Mouse (Mus musculus) telencephalon, adult 2 months (tissue): ENCODE results near the gene Zfp420.
"Not testable (repeated sequence)": the region's sequence is repeated elsewhere in the genome, so short reads cannot be mapped to it uniquely, and the experiment has no call there.

ENCODE experiments used
- DNase-seq: peaks from one replicate; pipeline ENCODE4 v3.0.0-alpha.2; 2011; ENCODE audit warnings: low read depth, low spot score

The Zfp420 gene

DNA sequence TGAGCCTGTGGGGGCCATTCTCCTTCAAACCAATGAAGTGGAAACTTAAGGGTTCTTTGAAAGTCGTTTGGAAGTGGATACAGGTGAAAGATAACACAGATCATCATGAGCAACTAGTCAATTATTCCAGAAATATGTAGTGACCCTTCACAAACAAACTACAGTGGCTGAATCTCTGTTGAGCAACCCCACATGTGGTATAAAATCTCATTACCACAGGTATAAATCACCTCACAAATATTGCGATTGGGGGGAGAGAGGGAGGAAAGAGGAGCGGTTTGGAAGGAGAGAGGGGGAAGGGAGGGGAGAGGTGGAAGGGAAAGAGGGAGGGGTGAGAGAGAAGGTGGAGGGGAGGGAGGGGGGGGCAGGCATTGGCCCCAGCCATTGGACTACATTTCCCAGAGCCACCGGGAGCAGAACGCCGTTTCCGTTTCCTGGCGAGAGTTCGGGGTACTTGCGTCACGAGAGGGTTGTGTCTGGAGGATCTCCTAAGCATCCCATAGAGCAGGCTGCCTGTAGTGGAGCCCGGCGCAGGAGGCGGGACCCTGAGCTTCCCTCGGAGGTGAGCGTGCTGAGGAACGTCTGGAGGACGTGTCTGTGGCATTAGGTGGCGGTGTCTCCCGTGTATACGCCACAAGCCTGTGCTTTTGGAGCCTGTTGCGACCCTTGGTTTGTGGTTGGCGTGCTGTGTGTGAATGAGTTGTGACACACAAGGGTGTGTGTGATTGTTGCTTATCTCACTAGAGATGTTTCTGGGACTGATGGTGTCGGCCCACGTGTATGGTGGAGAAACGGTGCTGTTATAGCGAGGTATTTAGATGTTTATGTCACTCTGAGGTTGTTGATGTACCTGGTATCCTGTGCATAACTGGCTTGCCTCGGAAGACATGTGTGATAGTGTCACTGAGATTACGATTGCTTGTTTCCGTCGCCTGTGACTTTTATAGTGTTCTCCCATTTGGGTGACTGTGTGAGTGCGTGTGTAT, at the start of gene Zfp420:
Gene Zfp420 (plus strand): TSS at position 448 of the 986 bp plus-strand sequence.
- peak; percentile 95 for DNase-seq

DNA sequence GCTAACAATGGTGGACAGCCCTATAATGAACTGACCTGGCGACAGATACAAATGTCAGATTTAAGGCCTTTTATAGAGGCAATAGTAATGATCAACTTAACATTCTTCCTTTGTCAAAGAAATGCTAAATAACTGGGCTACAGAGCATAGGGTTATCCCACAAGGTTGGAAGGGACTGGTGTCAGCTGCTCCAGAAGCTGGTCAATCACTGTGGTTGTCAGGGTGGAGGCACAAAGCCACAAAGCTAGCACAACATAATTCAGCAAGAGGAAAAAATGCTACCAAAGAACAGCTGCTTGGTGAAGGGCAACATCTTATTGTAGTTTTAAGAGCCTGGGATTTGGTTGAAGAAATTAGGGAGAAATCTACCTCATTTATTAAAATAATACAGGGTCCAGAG, 47.5 kb upstream of the Zfp420 start:
- no peak for DNase-seq

DNA sequence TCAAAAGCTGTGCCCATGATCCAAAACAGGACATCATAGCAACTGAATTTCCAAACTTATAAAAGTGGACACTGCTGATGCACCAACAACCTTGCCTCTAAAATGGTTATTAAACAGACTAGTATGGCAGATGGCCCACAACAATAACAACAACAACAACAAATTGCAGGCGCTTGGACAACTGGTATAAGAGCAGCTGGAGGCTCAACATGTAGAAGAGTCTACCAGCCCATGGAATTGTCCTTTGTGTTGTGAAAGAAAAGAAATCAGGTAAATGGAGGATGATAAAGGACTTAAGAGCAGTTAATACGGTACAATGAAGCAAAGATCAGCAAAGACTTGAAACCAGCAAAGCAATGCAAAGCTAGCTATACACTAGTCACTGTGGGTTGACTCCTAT, 45.4 kb upstream of the Zfp420 start:
- no peak for DNase-seq

DNA sequence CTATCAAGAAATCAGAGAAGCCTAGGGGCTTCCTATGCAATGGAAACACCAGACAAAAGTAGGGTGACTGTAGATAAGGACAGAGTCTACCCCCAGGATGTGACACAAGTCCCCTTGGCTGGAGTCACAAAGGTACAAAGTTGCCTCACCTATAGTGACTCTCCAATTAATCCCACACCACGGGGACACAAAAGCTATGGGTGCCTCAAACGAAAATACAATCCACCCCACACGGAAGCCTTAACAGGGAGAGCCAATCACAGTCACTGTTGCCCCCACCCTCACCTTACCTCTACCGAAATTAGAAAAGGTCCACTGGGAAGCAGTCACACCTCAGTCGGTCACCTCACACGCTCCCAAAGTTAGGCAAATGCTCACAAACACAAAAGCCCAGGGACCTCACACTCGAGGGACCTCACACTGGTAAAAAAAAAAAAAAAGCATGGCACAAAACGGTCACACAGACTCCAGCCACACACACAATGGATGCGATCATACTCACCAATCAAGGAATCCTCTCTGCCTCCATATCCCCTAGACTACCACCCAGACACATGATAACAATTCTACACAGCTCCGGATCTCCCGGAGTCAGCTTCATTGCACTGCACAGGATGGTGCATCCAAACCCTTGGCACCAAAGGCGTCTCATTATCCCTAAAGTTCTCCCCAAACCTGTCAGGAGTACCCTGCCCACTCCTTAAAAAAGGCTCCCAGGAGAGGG, 44.6 kb upstream of the Zfp420 start:
- DNase-seq: peak; percentile 6

DNA sequence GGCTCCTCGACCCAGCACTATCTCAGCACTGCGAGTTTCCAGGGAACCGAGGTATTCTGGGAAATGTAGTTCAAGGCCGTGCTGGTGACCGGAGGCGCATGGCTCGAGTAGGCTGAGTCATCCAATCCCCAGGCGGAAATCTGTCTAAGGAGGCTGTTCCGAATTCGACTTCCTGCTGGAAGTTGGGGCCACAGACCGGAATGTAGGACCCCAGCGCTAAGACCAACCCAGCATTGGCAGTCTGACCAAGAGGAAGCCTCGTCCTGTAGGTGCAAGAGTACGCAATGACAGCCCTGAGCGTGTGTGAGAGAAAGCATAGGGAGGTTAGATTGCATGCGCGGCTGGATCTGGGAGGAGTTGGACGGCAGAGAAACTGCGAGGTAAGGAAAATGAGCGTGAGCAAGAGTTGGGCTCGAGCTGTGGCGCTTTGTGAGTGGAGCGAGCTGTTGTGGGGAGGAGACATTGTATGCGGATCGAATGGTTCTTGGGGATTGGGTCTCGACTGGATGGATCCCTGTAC, 43.8 kb upstream of the Zfp420 start, which contains the start of gene Zfp790:
Gene Zfp790 (plus strand): TSS at position 205 of the 520 bp plus-strand sequence.
- DNase-seq: peak; percentile 97

DNA sequence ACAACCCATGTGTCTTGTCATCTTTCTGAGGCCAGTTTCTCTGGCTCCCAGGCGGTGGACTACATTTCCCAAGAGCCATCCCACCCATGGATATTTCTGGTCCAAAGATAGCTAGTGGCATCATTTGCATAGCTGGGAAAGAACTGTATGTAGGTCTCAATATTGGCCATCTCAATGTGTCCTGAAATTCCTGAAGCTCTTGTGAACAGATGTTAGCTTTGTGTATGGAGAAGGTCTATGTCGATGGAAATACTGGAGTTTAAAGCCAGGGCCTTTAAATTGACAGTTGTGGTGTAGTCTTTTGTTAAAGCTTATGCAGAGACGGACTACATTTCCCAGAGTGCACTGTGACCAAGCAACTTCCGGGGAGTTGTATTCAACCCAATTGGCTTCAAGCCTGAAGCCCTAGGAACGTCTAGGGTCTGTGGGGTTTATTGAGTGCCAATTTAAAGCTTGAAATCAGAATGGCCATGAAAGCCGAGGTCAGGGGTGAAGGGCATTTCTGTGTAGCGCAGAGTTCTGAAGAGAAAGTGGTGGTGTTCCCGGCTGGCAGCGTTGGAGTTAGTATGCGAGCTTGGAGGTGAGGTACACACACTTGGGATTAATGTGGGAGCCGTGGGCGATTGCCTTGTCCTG, 41.0 kb upstream of the Zfp420 start:
- DNase-seq: peak; percentile 93

DNA sequence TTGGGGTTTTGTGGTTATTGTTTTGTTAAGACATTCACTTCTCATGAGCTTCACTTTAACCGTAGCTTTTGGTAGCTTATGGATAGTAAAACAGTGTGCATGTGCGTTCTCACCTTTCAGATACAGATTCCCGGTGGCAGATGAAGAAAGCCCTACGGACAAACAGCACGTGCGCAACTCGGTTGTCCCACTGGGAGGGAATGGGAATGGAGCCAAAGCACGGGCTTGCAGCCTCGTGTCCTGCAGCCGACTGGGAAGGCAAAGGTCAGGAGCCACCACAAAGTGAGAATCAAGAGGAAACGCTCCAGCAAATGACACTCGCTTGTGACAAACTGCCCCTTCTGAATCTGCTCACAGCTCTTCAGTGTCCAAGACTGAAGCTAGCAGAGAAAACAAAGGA, 31.8 kb upstream of the Zfp420 start:
- no peak for DNase-seq

DNA sequence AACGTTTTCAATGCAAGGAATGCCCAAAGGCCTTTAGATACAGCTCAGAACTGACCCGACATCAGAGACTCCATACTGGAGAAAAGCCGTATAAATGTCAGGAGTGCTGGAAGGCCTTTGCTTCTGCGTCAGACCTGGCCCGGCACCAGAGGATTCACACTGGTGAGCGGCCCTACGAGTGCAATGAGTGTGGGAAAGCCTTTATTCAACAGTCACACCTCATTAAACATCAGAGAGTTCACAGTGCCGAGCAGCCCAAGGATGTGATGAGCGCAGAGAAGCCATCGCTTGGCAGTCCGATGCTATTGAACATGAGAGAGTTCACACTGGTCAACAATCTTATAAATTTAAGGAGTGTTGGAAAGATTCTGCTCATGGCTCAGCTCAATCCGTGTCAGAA, 30.0 kb upstream of the Zfp420 start:
- DNase-seq: no peak

DNA sequence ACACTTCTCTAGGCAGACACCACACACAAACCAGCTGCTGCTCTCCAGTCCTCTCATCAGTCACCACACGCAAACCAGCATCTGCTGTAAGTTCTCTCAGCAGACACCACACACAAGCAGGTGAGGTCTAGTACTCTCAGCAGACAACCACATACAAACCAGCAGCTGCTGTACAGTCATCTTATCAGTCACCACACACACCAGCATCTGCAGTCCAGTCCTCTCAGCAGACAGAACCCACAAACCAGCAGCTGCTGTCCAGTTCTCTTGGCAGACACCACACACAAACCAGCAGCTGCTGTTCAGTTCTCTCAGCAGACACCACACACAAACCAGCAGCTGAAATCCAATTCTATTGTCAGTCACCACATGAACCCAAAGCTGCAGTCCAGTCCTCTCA, 23.0 kb upstream of the Zfp420 start:
- DNase-seq: no peak

DNA sequence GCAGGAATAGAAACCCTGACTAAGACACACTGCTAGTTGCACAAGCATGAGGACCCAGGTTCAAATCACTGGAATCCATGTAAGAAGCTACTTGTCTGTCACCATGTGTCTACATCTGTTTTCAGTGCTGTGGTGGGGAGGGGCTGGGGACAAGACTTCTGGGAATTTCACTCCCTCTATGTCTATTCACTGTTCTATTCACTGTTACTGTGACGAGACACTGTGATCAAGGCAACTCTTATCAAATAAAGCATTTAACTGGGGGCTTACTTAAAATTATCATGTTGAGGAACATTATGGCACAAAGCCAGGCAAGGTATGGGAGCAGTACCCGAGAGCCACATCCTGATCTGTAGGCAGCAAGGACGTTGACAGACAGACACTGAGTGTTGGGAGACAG, 20.5 kb upstream of the Zfp420 start:
- DNase-seq: no peak

DNA sequence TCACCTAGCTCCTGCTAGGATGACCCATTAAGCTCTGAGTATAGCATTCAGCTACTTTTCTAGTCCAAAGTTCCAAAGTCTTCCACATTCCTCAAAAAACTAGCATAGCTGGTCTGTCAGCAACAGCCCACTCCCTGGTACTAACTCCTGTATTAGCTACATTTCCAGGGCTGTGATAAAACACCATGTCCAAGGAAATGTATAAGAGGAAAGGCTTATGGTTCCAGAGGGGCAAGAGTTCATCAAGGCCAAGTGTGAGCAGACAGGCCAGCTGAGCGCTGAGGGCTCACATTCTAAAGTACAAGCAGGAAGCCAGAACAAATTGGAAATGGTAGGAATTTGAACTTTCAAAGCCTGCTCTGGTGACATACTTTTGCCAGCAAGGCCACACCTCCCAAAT, 17.7 kb upstream of the Zfp420 start:
- DNase-seq: no peak

DNA sequence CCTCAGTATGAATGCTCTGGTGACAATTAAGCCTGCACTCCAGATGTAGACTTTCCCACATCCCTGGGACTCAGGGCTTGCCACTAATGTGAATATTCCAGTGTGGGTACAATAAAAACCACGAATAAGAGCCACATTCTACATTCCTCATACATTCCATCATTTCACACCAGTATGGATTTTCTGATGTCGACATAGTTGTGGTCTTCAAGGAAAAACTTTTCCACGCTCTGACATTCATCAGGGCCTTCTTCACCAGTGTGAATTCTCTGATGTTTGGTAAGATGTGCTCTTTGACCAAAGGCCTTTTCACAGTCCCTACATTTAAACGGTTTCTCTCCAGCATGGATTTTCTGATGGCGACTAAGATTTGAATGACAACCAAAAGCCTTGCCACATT, 15.2 kb upstream of the Zfp420 start:
- DNase-seq: no peak

DNA sequence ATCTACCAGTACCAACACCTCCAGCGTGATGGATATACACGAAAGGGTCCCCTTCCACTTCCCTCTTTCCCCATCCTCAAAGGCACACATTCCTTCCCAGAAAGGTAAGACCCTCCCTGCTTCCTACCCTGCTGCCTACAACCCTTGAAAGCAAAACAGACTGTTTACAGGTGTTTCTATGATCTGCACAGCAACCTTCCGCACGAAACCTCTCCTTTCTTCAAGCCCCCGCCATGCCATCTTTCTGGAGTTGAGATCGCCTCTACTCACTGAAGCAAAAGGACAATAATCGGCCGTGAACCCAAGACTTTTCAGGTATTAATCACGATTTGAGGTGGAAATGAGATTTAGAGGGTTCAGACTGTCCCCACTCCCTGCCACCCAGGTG, 7.0 kb upstream of the Zfp420 start:
- DNase-seq: no peak

DNA sequence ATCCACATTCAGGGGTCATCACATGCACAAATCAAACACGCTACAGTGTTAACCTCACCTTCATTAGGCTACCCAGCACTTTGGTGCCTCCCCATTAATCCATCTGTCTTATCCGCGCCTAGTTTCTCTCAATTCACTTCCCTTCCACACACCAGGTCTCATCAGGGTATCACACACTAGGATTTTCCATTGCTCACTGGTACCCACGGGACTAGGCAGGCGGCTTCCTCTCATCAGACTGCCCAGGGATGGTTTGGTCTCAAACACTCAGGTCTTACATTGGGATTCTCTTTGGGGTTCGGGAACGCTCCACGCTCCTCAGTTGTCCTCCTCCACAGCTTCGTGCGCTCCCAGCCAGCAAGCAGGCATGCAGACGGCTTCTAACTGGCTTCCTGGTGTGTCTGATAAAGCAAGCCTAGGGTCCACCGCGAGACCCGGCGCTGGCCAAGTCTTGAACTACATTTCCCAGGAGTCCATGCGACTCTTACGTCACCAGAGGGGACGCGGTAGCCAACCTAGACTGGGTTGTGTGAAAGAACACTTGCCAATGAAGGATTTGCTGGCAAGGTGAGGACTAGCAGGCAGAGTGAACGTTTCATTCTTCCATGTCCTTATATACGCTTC, 6.4 kb upstream of the Zfp420 start, which contains the start of gene Zfp940:
Gene Zfp940 (minus strand): TSS at position 451 of the 624 bp plus-strand sequence.
- DNase-seq: peak; percentile 92

DNA sequence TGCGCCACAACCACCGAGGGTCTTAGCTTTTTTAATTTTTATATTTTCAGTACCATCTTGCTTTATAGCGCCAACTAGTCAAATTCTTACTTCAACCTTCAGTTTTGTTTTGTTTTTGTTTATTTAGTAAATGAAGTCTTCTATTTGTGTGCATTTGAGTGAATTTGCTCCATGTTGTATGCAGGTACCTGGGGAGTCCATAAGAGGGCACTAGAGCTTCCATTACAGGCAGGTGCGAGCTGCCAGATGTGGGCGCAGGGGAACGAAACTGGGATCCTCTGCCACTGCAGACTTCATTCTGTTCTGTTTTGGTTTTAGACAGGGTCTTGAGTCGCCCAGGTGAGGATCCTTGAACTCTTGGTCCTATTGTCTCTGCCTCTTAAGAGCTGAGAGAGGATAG, 1.9 kb downstream of the Zfp420 start:
- DNase-seq: no peak

DNA sequence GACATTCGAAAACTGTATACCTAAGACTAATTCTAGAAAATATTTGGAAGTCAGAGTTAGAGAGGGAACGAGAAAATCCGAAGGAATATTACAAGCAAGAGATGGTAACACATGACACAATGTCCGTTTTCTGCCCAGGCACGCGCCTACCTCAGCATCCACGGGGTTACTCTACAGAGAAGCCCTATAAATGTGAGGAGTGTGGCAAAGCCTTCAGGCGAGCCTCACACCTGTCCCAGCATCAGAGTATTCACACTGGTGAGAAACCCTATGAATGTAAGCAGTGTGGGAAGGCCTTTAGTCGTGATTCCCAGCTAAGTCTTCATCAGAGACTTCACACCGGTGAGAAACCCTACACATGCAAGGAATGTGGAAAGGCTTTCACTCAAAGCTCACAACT, 14.5 kb downstream of the Zfp420 start:
- no peak for DNase-seq

DNA sequence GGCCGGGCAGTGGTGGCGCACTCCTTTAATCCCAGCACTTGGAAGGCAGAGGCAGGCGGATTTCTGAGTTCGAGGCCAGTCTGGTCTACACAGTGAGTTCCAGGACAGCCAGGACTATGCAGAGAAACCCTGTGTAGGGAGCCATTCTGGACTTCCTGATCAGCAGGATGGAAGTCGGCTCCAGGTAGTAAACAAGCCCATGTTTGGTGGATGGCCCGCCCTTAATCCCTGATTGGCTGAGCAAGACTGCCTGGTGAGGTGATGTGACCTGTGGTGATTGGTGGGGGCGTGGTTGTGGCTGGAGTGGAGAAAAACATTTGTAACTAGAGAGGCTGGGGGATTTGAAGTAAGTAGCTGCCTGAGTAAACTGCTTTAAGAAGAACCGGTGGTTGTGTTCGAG, 17.8 kb downstream of the Zfp420 start:
- DNase-seq: not testable (repeated sequence)

DNA sequence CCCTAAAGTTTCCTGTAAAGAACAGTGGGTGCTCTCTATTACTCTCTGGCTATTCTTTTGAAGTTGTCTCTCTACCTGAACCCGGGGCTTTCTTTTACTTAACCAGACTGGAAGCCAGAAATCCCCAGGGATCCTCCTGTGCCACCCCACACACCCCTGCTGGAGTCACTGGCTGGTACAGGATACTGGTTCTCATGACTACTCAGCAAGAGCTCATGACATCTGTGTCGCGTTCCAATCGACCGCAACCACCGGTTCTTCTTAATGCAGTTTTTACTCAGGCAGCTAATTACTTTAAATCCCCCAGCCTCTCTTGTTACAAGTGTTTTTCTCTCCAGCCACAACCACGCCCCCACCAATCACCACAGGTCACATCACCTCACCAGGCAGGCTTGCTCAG, 20.3 kb downstream of the Zfp420 start:
- DNase-seq: no peak

DNA sequence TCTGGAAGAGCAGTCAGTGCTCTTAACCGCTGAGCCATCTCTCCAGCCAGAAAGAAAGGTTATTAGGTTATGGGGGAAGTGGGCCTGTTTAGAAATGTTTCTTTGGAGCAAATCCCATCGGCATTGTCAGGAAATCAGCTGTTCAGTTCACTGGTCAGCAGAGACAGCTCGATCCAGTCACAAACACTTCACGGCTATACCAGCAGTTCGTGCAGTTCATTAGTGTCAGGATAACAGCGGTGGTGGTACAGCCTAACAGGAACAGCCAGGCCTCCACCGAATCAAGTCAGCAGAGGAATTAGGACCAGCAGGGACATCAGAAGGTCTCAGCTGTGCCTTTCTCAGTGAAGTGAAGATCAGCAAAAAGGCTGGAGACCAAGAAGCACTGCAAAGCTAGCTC, 21.1 kb downstream of the Zfp420 start:
- DNase-seq: no peak

DNA sequence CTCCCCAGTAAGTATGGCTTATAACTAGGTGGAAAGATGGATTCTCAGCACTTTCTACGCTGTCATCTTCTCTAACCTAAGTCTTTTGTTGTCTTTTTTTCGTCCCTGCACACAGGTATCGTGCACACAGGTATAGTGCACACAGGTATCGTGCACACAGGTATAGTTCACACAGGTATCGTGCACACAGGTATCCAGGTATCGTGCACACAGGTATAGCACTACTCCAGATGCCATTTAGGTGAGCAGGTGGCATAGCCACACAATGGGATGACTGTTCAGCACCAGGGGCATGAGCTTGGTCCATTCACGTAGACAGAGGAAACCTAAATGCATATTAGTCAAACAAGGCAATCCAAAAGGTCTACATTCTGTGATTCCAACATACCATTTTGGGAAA, 30.7 kb downstream of the Zfp420 start:
- DNase-seq: no peak

DNA sequence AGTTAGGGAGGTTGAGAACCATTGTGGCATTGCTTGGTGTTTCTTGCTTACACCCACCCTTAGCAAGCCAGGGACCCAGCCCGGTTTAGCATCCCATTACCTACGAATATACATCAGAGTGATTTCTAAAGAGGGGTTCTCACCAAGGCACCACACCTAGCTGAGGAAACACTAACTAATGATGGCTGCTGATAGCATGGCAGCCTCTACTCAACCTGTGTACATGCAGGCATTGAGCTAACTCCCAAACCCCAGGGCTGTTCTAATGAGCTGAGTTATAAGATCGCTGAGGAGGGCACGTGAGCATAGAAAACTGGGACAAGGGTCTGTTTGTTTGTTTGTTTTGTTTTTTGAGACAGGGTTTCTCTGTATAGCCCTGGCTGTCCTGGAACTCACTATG, 33.0 kb downstream of the Zfp420 start:
- no peak for DNase-seq
